Mouse (Mus musculus) forebrain, postnatal 0 days (tissue): ENCODE data around the gene Utp18. TPM values are rescaled to one million over a fixed set of nuclear protein-coding genes. Genes with fewer than 3 reads are reported as not detected.
A peak's percentile ranks its signal among the peaks of the same experiment; 100 is the strongest.

ENCODE experiments used
- ATAC-seq: fragments of 200-750 bp; cut with Nextera tagmentation; 2 replicates; pipeline ENCODE4 v1.8.0; 2017; ENCODE audit warnings: mild to moderate bottlenecking, moderate library complexity
- DNase-seq: peaks from one replicate; pipeline ENCODE4 v3.0.0-alpha.2; 2015
- H3K27ac ChIP-seq: fragments of 300-500 bp; sonication (generic); 2 replicates; pipeline ENCODE4 v1.5.1; 2014; ENCODE audit warnings: low read depth, mild to moderate bottlenecking, antibody characterized with exemption, low read length, moderate library complexity, mixed read lengths
- H3K27me3 ChIP-seq: fragments of 300-500 bp; sonication (generic); 2 replicates; pipeline ENCODE4 v1.6.1; 2014; ENCODE audit warnings: mild to moderate bottlenecking, low read length, mixed read lengths; ENCODE audit not compliant: insufficient read depth
- H3K36me3 ChIP-seq: fragments of 300-500 bp; sonication (generic); 2 replicates; pipeline ENCODE4 v1.6.1; 2014; ENCODE audit warnings: mild to moderate bottlenecking, moderate library complexity; ENCODE audit not compliant: insufficient read depth
- H3K4me1 ChIP-seq: fragments of 300-500 bp; sonication (generic); 2 replicates; pipeline ENCODE4 v1.6.1; 2014; ENCODE audit warnings: antibody characterized with exemption; ENCODE audit not compliant: insufficient read depth
- H3K4me2 ChIP-seq: fragments of 300-500 bp; sonication (generic); 2 replicates; pipeline ENCODE4 v1.6.1; 2014; ENCODE audit warnings: low read depth, mild to moderate bottlenecking, moderate library complexity
- H3K4me3 ChIP-seq: fragments of 300-500 bp; sonication (generic); 2 replicates; pipeline ENCODE4 v1.5.1; 2014; ENCODE audit warnings: low read depth, low read length, mixed read lengths
- H3K9ac ChIP-seq: fragments of 300-500 bp; sonication (generic); 2 replicates; pipeline ENCODE4 v1.6.1; 2014; ENCODE audit warnings: mild to moderate bottlenecking
- H3K9me3 ChIP-seq: fragments of 300-500 bp; sonication (generic); 2 replicates; pipeline ENCODE4 v1.6.1; 2016; ENCODE audit warnings: low read length
- CTCF ChIP-seq: sonication (generic); IDR thresholded peaks from 2 replicates; pipeline ENCODE4 v1.5.1; 2016; ENCODE audit warnings: antibody characterized with exemption, control low read depth, low read depth
- WGBS: fragments of 180-500 bp; shearing (Covaris S2); extraction: QIAGEN DNeasy Blood & Tissue Kit; methylation state at CpG from one replicate; pipeline ENCODE4 v1.1.7; 2014; 5-methylcytosine and 5-hydroxymethylcytosine counted together
- polyA plus RNA-seq: library from polyadenylated mRNA; unstranded; fragments of >200 nt; fragmentation: Nextera tagmentation; extraction: Ambion mirVana; gene quantifications from 2 replicates; pipeline ENCODE4 v1.2.1, GENCODE M21; 2015
- total RNA-seq: library from RNA; depleted of rRNA; stranded (reverse); fragments of >200 nt; gene quantifications from 2 replicates; pipeline ENCODE4 v1.2.3, GENCODE M21; 2014

The Utp18 gene
- total and polyA plus RNA-seq, 2 experiments from 2014 or later = 27.5 to 38.4 TPM

DNA sequence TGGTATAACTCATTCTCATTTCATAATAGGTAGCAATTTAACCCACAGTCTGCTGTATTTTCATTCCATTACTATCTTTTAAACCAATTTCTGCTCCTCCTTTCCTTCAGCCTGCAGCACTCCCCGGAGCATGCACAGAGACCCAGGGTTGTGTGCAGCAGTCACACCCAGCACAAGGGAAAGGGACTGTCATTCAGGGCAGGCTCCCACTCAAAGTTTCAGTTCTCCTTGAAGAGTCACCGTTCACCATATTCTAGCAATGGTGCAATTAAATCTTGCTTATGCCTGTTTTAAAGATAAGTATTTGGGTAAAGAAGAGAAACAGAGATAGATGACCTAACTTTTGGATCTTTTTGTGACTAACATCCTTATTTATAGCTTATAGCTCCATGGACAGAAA is 24.4 kb downstream of the Utp18 start:
- no peaks in the 10 kb centered on the region for H3K9me3 ChIP-seq
- no peak overlapping the region for H3K9ac ChIP-seq
- no peak overlapping the region for H3K4me3 ChIP-seq
- H3K36me3 ChIP-seq = peaks cover 4% of the 10 kb centered on the region
- no peak for TF ChIP-seq CTCF
- DNase-seq (no peak), ATAC-seq (no peak)
- H3K27me3 ChIP-seq = no peaks in the 10 kb centered on the region
- H3K4me2 ChIP-seq = no peak overlapping the region
- WGBS = 91% methylated on average over 2 of the region's 2 CpGs
- H3K4me1 ChIP-seq = no peaks in the 10 kb centered on the region
- no peak overlapping the region for H3K27ac ChIP-seq

GRCm38 (mm10) chr11:93860540-93861172 is 24.9 kb downstream of the Utp18 start:
- Histone ChIP-seq H3K4me3 (no peak overlapping the region), H3K27ac (no peak overlapping the region), H3K36me3 (no peaks in the 10 kb centered on the region; the same call in 1 of the 2 replicates), H3K9me3 (no peaks in the 10 kb centered on the region), H3K4me2 (no peak overlapping the region), H3K27me3 (no peaks in the 10 kb centered on the region), H3K9ac (no peak overlapping the region), H3K4me1 (no peaks in the 10 kb centered on the region)
- no peak for ATAC-seq
- no peak for TF ChIP-seq CTCF
- no peak for DNase-seq
- WGBS = 85% methylated on average over 1 of the region's 1 CpGs

DNA sequence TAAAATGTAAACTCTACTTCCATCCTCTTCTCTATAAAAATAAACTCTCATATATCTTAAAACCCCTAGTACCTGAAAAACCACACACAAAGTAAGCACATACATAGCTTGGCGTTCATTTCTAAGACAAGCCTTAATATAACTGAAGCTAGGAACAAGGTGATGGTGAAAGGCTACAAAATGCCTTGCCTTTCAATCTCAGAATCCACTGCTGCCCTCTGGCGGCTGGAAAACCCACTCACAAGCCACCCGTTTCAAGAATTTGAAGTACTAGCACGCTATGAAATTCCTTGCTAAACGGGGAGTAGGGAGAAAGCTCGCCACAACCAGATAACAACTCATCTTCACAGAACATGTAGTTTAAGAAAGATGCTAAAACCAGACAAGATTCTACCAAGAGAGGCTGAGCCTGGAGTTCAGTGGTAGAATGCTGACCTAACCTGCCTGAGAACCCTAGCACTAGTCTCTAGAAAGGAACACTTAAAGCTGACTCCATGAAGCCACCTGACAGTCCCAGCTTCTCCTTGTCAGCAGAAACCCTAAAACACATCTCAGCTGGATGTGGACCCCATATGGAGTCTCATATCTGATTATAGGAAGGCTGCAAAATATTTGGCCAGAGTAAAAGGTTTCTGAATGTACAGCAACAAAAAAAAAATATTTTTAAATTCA is 29.1 kb downstream of the Utp18 start:
- Histone ChIP-seq H3K4me2 (no peak overlapping the region), H3K9ac (no peak overlapping the region), H3K4me1 (no peaks in the 10 kb centered on the region), H3K36me3 (no peaks in the 10 kb centered on the region), H3K27me3 (no peaks in the 10 kb centered on the region), H3K27ac (no peak overlapping the region), H3K9me3 (no peaks in the 10 kb centered on the region), H3K4me3 (no peak overlapping the region)
- ATAC-seq (peak; percentile 67), DNase-seq (peak; percentile 91)
- 2% methylated on average over 6 of the region's 6 CpGs for WGBS
- peak; percentile 90 for TF ChIP-seq CTCF

- Histone ChIP-seq H3K4me3 (no peak overlapping the region), H3K36me3 (no peaks in the 10 kb centered on the region)
Measured at GRCm38 (mm10) chr11:93852546-93852945, 33.0 kb downstream of the Utp18 start.

GRCm38 (mm10) chr11:93847342-93847741 is 38.2 kb downstream of the Utp18 start:
- 17% methylated on average over 2 of the region's 2 CpGs for WGBS
- Histone ChIP-seq H3K36me3 (no peaks in the 10 kb centered on the region), H3K4me3 (no peak overlapping the region), H3K4me2 (no peak overlapping the region), H3K27me3 (no peaks in the 10 kb centered on the region), H3K4me1 (no peaks in the 10 kb centered on the region), H3K9ac (no peak overlapping the region), H3K27ac (no peak overlapping the region), H3K9me3 (no peaks in the 10 kb centered on the region)
- DNase-seq (no peak), ATAC-seq (no peak)
- no peak for TF ChIP-seq CTCF

More at GRCm38 (mm10) chr11:93852546-93852945, 33.0 kb downstream of the Utp18 start:
- WGBS = 83% methylated on average over 3 of the region's 3 CpGs
- ATAC-seq (no peak), DNase-seq (no peak)
- Histone ChIP-seq H3K27me3 (no peaks in the 10 kb centered on the region), H3K9ac (no peak overlapping the region), H3K9me3 (no peaks in the 10 kb centered on the region), H3K4me2 (no peak overlapping the region), H3K4me1 (no peaks in the 10 kb centered on the region), H3K27ac (no peak overlapping the region)
- no peak for TF ChIP-seq CTCF

DNA sequence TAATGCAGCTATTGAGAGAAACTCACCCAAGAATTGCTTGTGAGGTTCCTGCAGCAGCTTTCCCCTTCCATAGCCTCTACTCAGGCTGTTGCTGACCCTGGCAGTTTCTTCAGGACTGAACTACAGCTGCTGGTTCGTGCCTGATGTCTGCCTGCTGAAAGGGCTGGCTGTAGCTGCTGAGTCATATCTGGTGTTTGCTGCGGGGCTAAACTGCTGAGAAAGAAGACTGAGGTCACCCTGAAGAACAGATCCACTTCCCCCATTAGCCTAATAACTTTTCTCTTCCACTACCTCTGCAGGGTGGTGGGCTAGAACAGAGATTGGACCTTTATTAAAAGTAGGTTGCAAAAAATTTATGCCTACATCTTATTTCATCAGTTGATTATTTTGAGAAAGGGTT is 49.8 kb downstream of the Utp18 start:
- Histone ChIP-seq H3K4me1 (no peaks in the 10 kb centered on the region), H3K4me3 (no peak overlapping the region), H3K36me3 (no peaks in the 10 kb centered on the region), H3K27me3 (no peaks in the 10 kb centered on the region), H3K9ac (no peak overlapping the region), H3K4me2 (no peak overlapping the region), H3K9me3 (no peaks in the 10 kb centered on the region), H3K27ac (no peak overlapping the region)
- ATAC-seq (no peak), DNase-seq (no peak)
- 68% methylated on average over 2 of the region's 2 CpGs for WGBS
- no peak for TF ChIP-seq CTCF

DNA sequence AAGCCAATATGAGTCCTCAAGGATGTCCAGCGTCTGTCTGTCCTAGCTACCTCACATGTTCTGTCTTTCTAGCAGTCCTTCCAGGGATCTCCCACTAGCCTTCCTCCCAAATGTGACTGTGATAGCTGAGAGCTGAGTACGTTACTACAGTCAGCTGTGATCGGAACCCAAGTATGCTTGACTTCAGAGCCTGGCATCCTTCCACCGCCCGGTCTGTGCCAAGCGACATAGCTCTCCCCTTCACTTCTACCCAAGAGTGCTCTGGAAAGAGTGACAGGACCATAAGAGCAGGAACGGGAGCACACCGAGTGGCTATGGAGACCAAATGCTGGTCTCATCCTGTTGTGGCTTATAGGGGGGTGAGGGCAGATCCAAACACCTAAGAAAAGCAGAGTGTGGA is 55.6 kb downstream of the Utp18 start:
- Histone ChIP-seq H3K36me3 (no peaks in the 10 kb centered on the region), H3K4me1 (peaks cover 8% of the 10 kb centered on the region; the same call in 1 of the 2 replicates), H3K9me3 (no peaks in the 10 kb centered on the region), H3K9ac (no peak overlapping the region), H3K4me2 (peak overlapping the region; percentile 1; the same call in 1 of the 2 replicates), H3K4me3 (no peak overlapping the region), H3K27me3 (no peaks in the 10 kb centered on the region), H3K27ac (peak overlapping the region; percentile 46)
- peak; percentile 57 for DNase-seq
- TF ChIP-seq CTCF = no peak
- peak; percentile 58 for ATAC-seq
- WGBS = 31% methylated on average over 8 of the region's 8 CpGs
